Mouse (Mus musculus) lung, adult 2 months (tissue): ENCODE measurements at regions not wholly inside any gene's neighbourhood (a gene's known extent, or its start where the extent isn't known, plus 50 kb on each side); places are given as distances from the start of the nearest gene placed in this dataset.

Experiments
- CTCF ChIP-seq: fragments of 200-500 bp; IDR thresholded peaks from 2 replicates; pipeline ENCODE4 v1.5.1; 2011; ENCODE audit warnings: mild to moderate bottlenecking, low read length, control low read depth; ENCODE audit not compliant: insufficient read depth
- POLR2A ChIP-seq: fragments of 200-500 bp; IDR thresholded peaks from 2 replicates; pipeline ENCODE4 v1.6.1; 2011; ENCODE audit warnings: low read depth, mild to moderate bottlenecking, control low read depth, low read length, borderline replicate concordance; ENCODE audit errors: extremely low read depth

DNA sequence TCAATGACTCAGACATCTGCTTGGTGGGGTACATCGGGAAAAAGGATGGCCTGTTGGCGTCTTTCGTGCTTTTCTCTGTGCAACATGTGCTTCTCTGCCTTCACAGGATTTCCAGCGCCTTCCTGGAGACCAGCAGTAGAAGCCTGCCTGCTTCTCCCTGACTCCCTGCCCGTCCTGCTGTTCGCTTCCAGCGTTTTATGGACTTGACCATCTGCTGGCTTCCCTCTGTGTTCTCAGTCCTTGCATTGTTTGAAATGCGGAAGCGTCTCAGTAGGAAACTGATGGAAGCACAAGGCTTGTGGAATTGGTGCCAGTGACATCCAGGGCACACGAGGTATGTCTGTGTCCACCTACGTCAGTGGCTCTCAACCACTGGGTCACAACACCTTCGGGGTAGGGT is 143.7 kb downstream of the Trim33 start:
- no peak for TF ChIP-seq CTCF
- TF ChIP-seq POLR2A, result no peak
